Mouse (Mus musculus) spleen, postnatal 10 days (tissue): ENCODE data around the gene Svs3b.
"Not testable (repeated sequence)": the region's sequence is repeated elsewhere in the genome, so short reads cannot be mapped to it uniquely, and the experiment has no call there.

ENCODE experiments used
- DNase-seq, 2 experiments: peaks; one replicate each; pipeline ENCODE4 v3.0.0; 2021 to 2022; ENCODE audit warnings: low spot score in 2 of 2

Svs3b gene

DNA sequence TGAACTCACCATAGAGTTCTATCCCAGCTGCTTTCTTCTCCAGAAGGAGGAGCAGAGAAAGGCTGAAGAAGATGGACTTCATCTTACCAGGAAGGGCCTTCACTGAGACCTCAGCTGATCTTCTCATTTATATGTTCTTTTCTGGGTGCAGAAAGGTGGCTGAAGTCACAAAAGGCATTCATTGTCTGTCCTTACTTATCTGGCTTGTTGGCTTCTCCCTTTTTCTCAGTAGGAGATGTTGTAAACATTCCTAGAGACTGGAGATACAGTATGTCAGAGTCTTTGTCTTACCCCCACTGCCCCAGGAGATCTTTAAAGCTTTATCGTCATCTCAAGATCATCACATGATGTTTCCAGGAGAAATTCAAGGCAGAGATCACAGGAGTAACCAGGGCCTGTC is at the start of gene Svs3b:
Gene Svs3b, minus strand, starts transcription at position 101 of the 400 bp plus-strand sequence.
- DNase-seq = not testable (repeated sequence)

DNA sequence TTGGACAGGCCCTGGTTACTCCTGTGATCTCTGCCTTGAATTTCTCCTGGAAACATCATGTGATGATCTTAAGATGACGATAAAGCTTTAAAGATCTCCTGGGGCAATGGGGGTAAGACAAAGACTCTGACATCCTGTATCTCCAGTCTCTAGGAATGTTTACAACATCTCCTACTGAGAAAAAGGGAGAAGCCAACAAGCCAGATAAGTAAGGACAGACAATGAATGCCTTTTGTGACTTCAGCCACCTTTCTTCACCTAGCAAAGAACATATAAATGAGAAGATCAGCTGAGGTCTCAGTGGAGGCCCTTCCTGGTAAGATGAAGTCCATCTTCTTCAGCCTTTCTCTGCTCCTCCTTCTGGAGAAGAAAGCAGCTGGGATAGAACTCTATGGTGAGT is 32.5 kb upstream of the Svs3b start, which contains the start of gene Svs3a:
Gene Svs3a, plus strand, starts transcription at position 301 of the 400 bp plus-strand sequence.
- DNase-seq = not testable (repeated sequence)

DNA sequence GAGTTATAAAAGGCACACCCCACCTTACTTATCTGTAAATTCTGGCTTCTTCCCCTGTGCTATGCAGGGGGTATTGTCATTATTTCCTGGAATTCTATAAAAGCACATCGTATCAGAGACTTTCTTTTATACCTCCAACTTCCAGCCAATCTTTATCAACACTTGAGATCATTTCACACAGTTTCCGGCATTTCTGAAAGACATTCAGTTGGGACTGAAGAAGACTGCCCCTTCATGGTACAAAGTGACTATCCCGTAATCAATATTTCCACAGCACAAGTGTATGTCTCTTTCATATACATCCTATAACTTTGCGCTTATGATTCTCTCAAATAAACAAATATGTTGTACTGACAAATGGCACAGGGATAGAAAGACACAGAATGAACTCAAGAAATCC is 21.9 kb upstream of the Svs3b start, which contains the start of gene Svs4:
Gene Svs4, minus strand, starts transcription at position 101 of the 400 bp plus-strand sequence.
- no peak for DNase-seq

DNA sequence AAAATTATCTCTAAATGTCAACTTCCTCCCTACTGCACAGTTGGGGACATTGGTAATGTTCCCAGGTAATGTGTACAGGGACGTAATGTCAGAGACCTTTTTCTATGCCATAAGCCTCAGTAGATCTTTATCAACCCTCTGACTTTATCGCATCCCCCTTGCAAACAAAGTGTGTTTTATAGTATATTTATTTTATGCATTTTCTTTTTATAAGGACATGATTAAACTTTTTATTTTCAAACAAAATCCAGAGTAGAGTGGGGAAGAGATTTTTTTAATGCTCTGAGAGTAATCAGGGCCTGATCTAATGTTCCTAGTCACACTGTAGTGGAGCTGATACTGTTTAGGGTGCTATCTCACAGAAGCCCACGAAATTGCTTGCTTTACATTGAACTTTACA is 18.1 kb downstream of the Svs3b start, which contains the start of gene Svs2:
Gene Svs2, minus strand, starts transcription at position 101 of the 400 bp plus-strand sequence.
- no peak for DNase-seq

DNA sequence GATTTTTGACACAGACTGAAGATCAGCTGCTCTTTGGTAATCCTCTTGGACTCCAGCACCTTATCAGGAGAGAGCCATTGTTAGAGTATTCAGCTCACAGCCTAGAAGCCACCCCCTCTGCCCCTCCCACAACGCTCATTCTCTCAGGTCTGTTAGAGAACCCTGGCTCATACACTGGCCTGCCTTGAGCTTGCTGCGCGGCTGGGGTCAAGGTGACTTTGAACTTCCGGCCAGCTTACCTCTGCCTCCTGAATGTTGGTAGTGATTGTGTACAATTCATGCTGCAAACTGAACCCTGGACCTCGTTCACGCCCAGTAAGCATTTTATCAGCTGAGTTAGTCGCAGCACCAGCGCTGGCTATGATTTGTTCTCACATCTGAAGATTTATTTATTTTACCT is 23.8 kb downstream of the Svs3b start:
- no peak for DNase-seq

DNA sequence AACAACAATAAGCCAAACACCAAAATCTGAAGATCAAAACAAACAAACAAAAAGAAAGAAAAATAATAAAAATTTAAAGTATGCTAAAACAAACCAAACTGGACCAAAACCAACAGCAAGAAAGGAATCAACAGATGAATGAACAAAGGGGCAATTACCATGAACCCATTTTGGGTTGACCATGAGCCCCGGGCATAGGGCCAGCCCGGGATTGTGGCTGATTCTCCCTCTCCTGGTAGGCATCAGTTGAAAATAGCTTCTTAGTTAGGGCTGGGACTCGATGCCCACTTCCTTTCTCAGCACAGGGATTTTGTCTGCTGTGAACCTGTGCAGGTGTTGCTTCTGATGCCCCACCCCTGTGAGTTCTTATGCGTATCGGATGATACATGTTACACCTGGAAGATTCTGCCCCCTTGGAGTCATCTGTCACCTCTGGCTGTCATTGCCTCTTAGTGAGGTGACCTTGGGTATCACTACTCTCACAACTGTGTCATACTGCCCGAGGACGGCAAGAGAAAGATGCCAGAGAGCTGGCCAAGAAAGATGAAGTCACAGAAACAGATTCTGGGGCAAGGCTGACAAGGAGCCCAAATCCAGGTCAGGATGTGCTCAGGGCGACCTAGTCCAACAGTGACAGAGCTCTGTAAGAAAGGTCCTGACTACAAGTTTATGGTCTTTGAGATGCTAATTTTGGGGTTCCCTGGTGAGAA is 27.9 kb downstream of the Svs3b start:
- no peak for DNase-seq

DNA sequence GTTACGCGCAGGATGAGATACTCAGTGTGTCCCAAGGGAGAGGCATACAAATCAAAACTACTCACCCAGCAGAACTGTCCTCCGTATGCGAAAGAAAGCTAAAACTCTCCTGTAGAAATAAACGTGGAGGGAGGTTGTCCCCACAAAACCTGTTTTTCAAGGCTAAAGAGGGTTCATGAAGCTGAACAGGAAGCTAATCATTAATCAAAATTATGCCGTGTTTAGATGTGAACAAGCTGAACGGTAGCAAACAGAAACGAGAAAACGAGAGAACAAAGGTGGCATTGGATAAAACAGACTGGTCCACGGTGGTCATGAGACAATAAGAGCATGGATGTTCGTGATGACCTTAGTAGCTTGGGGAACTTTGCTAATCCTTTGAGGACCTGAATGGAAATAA is 34.9 kb downstream of the Svs3b start, which contains the start of gene Wfdc15b:
Gene Wfdc15b, minus strand, starts transcription at position 139 of the 400 bp plus-strand sequence.
- no peak for DNase-seq

DNA sequence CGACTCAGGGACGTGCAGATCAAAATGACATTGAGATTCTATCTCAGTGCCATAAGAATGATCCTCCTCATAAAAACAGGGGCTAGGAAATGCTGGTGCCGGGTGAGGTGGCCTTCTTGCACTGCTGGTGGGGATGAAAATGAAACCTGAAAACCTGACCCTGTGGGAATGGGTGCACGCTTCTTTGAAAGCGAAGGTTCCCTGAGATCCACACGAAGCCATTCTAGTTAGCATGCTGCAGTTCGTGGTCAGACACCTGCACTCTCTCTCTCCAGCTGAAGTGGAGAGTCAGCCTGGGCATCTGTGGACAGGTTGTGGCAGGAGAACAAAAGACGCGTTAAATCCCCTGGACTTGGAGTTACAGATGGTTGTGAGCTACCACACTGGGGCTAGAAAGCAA is 37.1 kb downstream of the Svs3b start:
- DNase-seq = no peak

DNA sequence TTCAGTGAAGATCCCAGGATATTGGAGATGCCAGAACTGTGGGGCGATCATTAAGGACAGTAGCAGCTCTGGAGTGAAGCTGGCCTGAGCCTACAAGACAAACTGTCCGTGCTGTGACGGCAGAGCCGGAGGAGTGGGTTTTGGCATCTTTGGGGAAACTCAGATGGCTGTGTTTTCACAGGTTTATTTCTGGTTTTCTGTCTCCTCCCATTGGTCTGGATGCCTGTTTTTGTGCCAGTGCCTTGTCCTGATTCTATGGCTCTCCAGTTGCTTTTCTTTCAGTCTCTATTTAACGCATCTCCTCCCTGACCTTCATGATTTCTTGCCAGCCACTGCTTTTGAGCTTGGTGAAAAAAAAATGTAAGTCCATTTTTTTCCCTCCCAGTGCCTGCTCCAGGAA is 43.7 kb downstream of the Svs3b start:
- no peak for DNase-seq

DNA sequence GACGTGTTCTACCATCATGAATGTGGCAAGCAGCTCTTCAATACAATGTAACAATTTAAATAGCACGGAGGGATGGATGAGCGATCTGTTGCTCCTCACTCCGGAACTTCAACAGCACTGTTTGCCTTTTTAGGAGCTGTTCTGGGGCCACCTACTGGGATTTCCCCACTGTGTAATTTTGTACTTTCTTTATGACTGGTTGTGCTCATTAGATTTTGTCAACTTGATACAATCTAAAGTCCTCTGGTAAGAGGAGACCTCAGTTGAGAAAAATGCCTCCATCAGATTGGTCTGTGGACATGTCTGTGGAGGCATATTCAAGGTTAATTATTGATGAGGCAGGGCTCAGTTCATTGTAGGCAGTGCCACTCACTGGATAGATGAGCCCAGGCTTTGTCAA is 45.5 kb downstream of the Svs3b start:
- DNase-seq = no peak

DNA sequence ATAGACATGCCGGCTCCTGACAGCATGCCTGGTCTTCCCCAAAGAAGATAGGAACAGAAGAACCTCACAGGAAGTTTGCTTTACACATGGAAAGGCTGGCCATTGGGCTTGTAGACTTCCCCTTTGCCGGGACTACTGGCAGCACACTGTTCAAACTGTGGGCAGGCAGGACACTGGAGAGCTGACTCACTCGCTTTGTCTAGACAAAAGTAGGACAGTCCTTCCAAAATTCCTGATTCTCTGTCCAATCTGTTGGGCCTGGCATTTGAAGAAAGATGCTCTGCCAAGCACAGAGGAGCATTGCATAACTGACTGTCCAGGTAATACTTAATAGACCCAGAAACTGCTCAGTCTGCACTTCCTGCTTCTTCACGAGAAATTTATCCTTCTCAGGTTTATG is 49.8 kb downstream of the Svs3b start:
- no peak for DNase-seq

DNA sequence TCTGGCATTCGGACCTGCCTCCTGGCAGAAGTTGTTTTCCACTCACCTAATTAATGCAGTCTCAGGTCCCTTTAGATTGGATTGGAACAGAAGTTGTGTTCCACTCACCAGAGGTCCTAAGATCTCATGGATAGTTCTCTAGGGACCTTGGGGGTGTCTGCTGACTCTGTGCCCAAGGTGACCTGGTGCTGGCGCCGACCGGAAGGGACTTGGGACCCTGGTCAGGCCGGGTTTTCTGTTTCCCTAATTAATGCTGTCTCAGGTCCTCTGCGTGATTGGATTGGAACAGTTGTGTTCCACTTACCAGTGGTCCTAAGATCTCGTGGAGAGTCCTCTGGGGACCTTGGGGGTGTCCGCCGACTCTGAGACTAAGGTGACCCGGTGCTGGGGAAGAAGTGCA is 50.4 kb downstream of the Svs3b start:
- not testable (repeated sequence) for DNase-seq
